Mouse (Mus musculus) ES-E14 (cell line): ENCODE results near the gene Rasip1.

Experiments
- CHD2 ChIP-seq: IDR thresholded peaks from 2 replicates; pipeline ENCODE4 v1.6.1; 2014; ENCODE audit warnings: mild to moderate bottlenecking, low read depth, low read length, inconsistent platforms
- MAFK ChIP-seq: IDR thresholded peaks from 2 replicates; pipeline ENCODE4 v1.6.1; 2014; ENCODE audit warnings: mild to moderate bottlenecking, low read depth, low read length, inconsistent platforms; ENCODE audit not compliant: insufficient read depth
- ZC3H11A ChIP-seq: IDR thresholded peaks from 2 replicates; pipeline ENCODE4 v1.6.1; 2012; ENCODE audit warnings: low read depth, mild to moderate bottlenecking, inconsistent platforms, low read length, borderline replicate concordance
- ZNF384 ChIP-seq: IDR thresholded peaks from 2 replicates; pipeline ENCODE4 v1.6.1; 2012; ENCODE audit warnings: low read depth, low read length, inconsistent platforms

DNA sequence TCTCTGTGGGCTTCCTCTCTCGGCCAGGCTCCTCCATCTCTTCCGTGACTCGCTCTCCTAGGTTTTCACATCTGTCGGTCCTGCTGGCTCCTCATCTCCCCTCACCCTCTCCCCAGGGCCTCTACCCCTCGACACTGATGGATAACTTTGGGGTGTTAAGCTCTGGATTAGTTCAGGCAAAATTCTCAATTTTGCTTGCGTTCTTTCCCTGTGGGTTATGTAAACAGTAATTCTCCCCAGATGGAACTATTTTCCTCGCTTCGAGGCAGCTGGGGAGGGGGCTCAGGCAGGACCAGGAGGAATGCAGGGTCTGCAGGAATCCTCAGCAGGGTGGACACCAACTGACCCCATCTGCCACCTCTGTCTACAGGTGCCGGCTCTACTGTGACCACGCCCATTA is 58.5 kb downstream of the Rasip1 start:
- no peak for TF ChIP-seq ZNF384
- TF ChIP-seq MAFK, result no peak
- TF ChIP-seq ZC3H11A, result no peak
- no peak for TF ChIP-seq CHD2
